Mouse (Mus musculus): Measurements from ENCODE around the gene Cdk17. TPM values are rescaled to one million over a fixed set of nuclear protein-coding genes. Genes with fewer than 3 reads are reported as not detected.

The Cdk17 gene
- polyA plus RNA-seq (2014; fragmentation: Illumina TruSeq; extraction: RNeasy Lipid Tissue Mini Kit (QIAGEN cat#74804); ENCODE audit: low read depth, low replicate concordance), result 25.0 TPM

GRCm38 (mm10) chr10:93160807-93161510 lies at the start of gene Cdk17:
Cdk17 (plus strand) TSS chr10:93160875.

GRCm38 (mm10) chr10:93310721-93311411 lies 150.2 kb downstream of the Cdk17 start, which contains the start of gene Elk3:
Elk3 (minus strand) TSS chr10:93311135.

Other genes with a start within 250 kb of the Cdk17 start
- 0.50 TPM for gene Cfap54, start 79.3 kb upstream of the Cdk17 start, polyA plus RNA-seq (2014; fragmentation: Illumina TruSeq; extraction: RNeasy Lipid Tissue Mini Kit (QIAGEN cat#74804); ENCODE audit: low read depth, low replicate concordance)
- 7.2 TPM for gene Elk3, start 150.3 kb downstream of the Cdk17 start, polyA plus RNA-seq (2014; fragmentation: Illumina TruSeq; extraction: RNeasy Lipid Tissue Mini Kit (QIAGEN cat#74804); ENCODE audit: low read depth, low replicate concordance)

All from liver, adult 10 weeks (tissue).